Mouse (Mus musculus): ENCODE data around the gene Vtn.

DNA sequence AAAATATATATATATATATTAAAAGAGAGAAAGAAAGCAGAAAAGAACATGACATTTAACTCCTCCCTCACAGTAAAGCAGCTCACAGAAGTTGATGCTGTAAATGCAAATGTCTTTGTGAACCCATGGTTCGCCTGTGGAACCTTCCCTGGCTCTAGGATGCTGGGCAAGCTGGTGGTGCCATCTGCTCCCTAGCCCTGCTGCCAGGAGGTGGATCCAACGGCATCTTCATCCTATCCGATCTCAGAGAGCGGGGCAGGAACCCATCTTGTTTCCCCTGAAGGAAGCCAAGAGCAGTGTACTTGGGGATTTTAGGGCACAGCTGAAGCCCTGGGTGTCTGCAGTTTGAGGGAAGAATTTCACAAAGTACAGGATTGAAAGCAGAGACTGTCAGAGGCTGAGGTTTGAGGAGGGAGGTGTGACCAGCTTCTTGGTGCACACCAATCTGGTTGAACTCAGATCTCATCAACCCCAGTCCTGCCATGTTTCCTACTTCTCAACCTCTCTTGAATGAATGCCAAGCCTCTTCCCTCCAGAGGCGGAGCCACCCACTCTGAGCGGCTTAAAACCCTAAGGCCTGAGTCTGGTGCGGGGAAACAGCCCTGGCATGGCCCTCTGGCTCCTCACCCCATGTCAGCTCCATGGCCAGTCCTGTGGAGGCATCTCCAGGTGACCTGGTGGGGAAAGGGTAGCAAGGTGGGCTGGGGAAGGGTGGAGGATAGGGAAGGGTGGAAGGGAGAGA is 4.2 kb downstream of the Vtn start, which contains the start of gene Sebox:
- TF ChIP-seq CTCF (IDR thresholded peaks at IDR 0.05; ENCODE audit: extremely low read depth, insufficient read depth, insufficient read length, insufficient replicate concordance) (no peak), POLR2A (IDR thresholded peaks at IDR 0.05; ENCODE audit: low read depth, low read length) (no peak)

Measured in spleen, adult 2 months (tissue).